In genomic region chr7:45255822-45256221, GRCm38 (mm10) we compare ENCODE assay signal across 11 mouse cellular contexts. TPM values are rescaled to one million over a fixed set of nuclear protein-coding genes. Genes with fewer than 3 reads are reported as not detected.
A peak's percentile ranks its signal among the peaks of the same experiment; 100 is the strongest.
DNase-seq lines count a peak whose midpoint lies in the region.
"Not testable (repeated sequence)": the region's sequence is repeated elsewhere in the genome, so short reads cannot be mapped to it uniquely, and the experiment has no call there.
"Had no signal": no experiment of that assay in that cellular context is flagged by ENCODE, and none has a peak within 500 bp of the region (broad histone marks: within the 10 kb centered on the region; RNA-seq: fewer than 3 reads in every experiment).

No protein-coding gene starts in this region.

- intact Hi-C loops in heart, postnatal 10 days (cut with DNase I): not testable (repeated sequence)

- peak; percentile 59 for DNase-seq in adrenal gland, postnatal 10 days
- DNase-seq in heart, adult 11 months: peak; percentile 94
- DNase-seq in heart, postnatal 10 days: peak; percentile 36 to 43
- peak; percentile 34 for DNase-seq in kidney, postnatal 10 days
- peak; percentile 60 to 62 for DNase-seq in lung, adult 18-20 months
- DNase-seq in lung, postnatal 10 days: peak; percentile 56
- peak; percentile 35 to 61 for DNase-seq in lung, postnatal 4 days
- peak; percentile 38 for DNase-seq in urinary bladder, postnatal 25 days (ENCODE audit: low spot score)

RNA-seq across cellular contexts. Expression of gene Slc6a16, which starts 14.9 kb away (rescaled TPM):
- under 1 TPM in 1 of 2 experiments, not detected in 1; 0.12 TPM for total RNA-seq in adrenal gland, postnatal 10 days (2021)
- not detected for total RNA-seq in heart, postnatal 10 days (2021)
- total RNA-seq: adrenal gland, postnatal 25 days; gastrocnemius, adult 8-10 months; gastrocnemius, postnatal 36 days had no signal

RNA-seq across cellular contexts. Expression of gene Cd37, which starts 16.9 kb away (rescaled TPM):
- 10 to 100 TPM; 13.9 to 17.6 TPM for total RNA-seq in adrenal gland, postnatal 10 days (2021)
- total RNA-seq in heart, postnatal 10 days (2021): 1 to 10 TPM; 3.0 to 4.0 TPM

RNA-seq across cellular contexts. Expression of gene Slc6a21, which starts 21.5 kb away (rescaled TPM):
- total RNA-seq in adrenal gland, postnatal 10 days (2021): under 1 TPM in 1 of 2 experiments, not detected in 1; 0.42 TPM
- total RNA-seq in heart, postnatal 10 days (2021): not detected
- total RNA-seq: adrenal gland, postnatal 25 days; gastrocnemius, adult 8-10 months; gastrocnemius, postnatal 36 days had no signal

RNA-seq across cellular contexts. Expression of gene Tead2, which starts 40.3 kb away (rescaled TPM):
- 10 to 100 TPM; 21.0 to 24.0 TPM for total RNA-seq in adrenal gland, postnatal 10 days (2021)
- 10 to 100 TPM; 27.5 to 32.3 TPM for total RNA-seq in heart, postnatal 10 days (2021)

RNA-seq across cellular contexts. Expression of gene Dkkl1, which starts 43.9 kb away (rescaled TPM):
- total RNA-seq in adrenal gland, postnatal 10 days (2021): under 1 TPM in 1 of 2 experiments, not detected in 1; 0.30 TPM
- not detected for total RNA-seq in heart, postnatal 10 days (2021)
- total RNA-seq: adrenal gland, postnatal 25 days; gastrocnemius, adult 8-10 months; gastrocnemius, postnatal 36 days had no signal

Comparison
In these comparisons a context has a peak if more than half of its experiments do, and no peak if none do; other contexts are left out.
1. Peak in every context shown above with its lines: DNase-seq.
2. DNase-seq: peak in every context shown above with its lines; median percentile 94 in heart, adult 11 months; 61 in lung, adult 18-20 months; 59 in adrenal gland, postnatal 10 days; 56 in lung, postnatal 10 days; 48 in lung, postnatal 4 days; 40 in heart, postnatal 10 days; 38 in urinary bladder, postnatal 25 days; 34 in kidney, postnatal 10 days.